Mouse (Mus musculus) cerebellum, adult 2 months (tissue): ENCODE measurements around the gene Ubxn10. TPM values are rescaled to one million over a fixed set of nuclear protein-coding genes. Genes with fewer than 3 reads are reported as not detected.

Source experiments
- DNase-seq, 2 experiments: peaks; one replicate each; pipeline ENCODE4 v3.0.0; 2021
- H3K27ac ChIP-seq: fragments of 200-500 bp; 2 replicates; pipeline ENCODE4 v1.5.1; 2012; ENCODE audit warnings: low read length, control low read depth, inconsistent platforms; ENCODE audit not compliant: insufficient read depth
- H3K27me3 ChIP-seq: fragments of 200-500 bp; 2 replicates; pipeline ENCODE4 v1.6.1; 2012; ENCODE audit warnings: inconsistent platforms, mild to moderate bottlenecking, low read length, moderate library complexity; ENCODE audit not compliant: control insufficient read depth, insufficient read depth
- H3K4me1 ChIP-seq: fragments of 200-500 bp; 2 replicates; pipeline ENCODE4 v1.6.1; 2011; ENCODE audit warnings: low read length; ENCODE audit not compliant: control insufficient read depth, insufficient read depth
- H3K4me3 ChIP-seq: fragments of 200-500 bp; replicated peaks from 2 replicates; pipeline ENCODE3; 2011; ENCODE audit warnings: mild to moderate bottlenecking, low read depth, low read length, control low read depth; ENCODE audit not compliant: insufficient read depth
- CTCF ChIP-seq: fragments of 200-500 bp; IDR thresholded peaks from 2 replicates; pipeline ENCODE4 v1.5.1; 2011; ENCODE audit warnings: low read depth, mild to moderate bottlenecking, control low read depth, low read length, moderate library complexity, borderline replicate concordance; ENCODE audit not compliant: insufficient read depth
- POLR2A ChIP-seq: fragments of 200-500 bp; IDR thresholded peaks from 2 replicates; pipeline ENCODE4 v1.6.1; 2011; ENCODE audit warnings: low read length, control low read depth, borderline replicate concordance; ENCODE audit not compliant: insufficient read depth
- WGBS: fragments of 180-500 bp; shearing (Covaris S2); methylation state at CpG from one replicate; pipeline ENCODE4 v1.1.7; 2018; 5-methylcytosine and 5-hydroxymethylcytosine counted together
- polyA plus RNA-seq: library from polyadenylated mRNA; depleted of rRNA; stranded (reverse); fragments of >200 nt; gene quantifications from 2 replicates; pipeline ENCODE4 v1.2.3, GENCODE M21; 2012

The Ubxn10 gene
- polyA plus RNA-seq, 1 experiment = 1.9 TPM

DNA sequence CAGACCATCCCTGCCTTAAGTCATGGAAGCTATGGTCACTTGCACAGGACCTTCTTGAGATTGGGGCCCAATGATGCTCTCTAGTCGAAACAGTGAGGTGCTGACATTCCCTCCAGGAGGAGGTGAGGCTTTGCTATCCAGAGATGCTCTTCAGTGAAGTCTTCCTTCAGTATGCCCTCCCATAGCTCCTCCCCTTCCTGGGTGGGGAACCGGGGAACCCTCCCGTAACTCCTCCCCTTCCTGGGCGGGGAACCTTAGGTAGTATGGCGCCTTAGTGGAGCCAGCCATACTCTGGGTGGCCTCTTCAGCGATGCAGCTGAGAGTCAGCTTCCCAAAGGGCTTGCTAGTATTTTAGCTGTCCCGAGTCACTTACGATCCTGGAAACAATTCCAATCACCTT, 30.3 kb downstream of the Ubxn10 start:
- TF ChIP-seq CTCF = no peak
- TF ChIP-seq POLR2A = no peak
- Histone ChIP-seq H3K4me3 (no peak overlapping the region), H3K4me1 (peaks cover 28% of the 10 kb centered on the region), H3K27me3 (no peaks in the 10 kb centered on the region), H3K27ac (no peak overlapping the region)
- WGBS = 97% methylated on average over 8 of the region's 8 CpGs
- no peak for DNase-seq

GRCm38 (mm10) chr4:138704169-138704568, 32.8 kb downstream of the Ubxn10 start:
- peaks cover 10% of the 10 kb centered on the region; the same call in 1 of the 2 replicates for H3K4me1 ChIP-seq
- no peak overlapping the region for H3K27ac ChIP-seq
- 91% methylated on average over 4 of the region's 4 CpGs for WGBS
- no peak for DNase-seq
- TF ChIP-seq CTCF = no peak
- no peak for TF ChIP-seq POLR2A
- no peak overlapping the region for H3K4me3 ChIP-seq
- H3K27me3 ChIP-seq = no peaks in the 10 kb centered on the region

- Histone ChIP-seq H3K4me1 (peaks cover 4% of the 10 kb centered on the region; the same call in 1 of the 2 replicates), H3K27me3 (no peaks in the 10 kb centered on the region), H3K27ac (no peak overlapping the region), H3K4me3 (no peak overlapping the region)
- WGBS = 46% methylated on average over 7 of the region's 7 CpGs
- TF ChIP-seq CTCF (no peak), POLR2A (no peak)
- DNase-seq = peak in 1 of 2 experiments; percentile 42
Measured at GRCm38 (mm10) chr4:138703591-138703990, 33.4 kb downstream of the Ubxn10 start.

- Histone ChIP-seq H3K4me1 (no peaks in the 10 kb centered on the region), H3K27ac (no peak overlapping the region), H3K4me3 (no peak overlapping the region), H3K27me3 (no peaks in the 10 kb centered on the region)
- DNase-seq = no peak
- TF ChIP-seq CTCF (no peak), POLR2A (no peak)
- 85% methylated on average over 8 of the region's 8 CpGs for WGBS
Measured at GRCm38 (mm10) chr4:138702528-138702927, 34.4 kb downstream of the Ubxn10 start.

DNA sequence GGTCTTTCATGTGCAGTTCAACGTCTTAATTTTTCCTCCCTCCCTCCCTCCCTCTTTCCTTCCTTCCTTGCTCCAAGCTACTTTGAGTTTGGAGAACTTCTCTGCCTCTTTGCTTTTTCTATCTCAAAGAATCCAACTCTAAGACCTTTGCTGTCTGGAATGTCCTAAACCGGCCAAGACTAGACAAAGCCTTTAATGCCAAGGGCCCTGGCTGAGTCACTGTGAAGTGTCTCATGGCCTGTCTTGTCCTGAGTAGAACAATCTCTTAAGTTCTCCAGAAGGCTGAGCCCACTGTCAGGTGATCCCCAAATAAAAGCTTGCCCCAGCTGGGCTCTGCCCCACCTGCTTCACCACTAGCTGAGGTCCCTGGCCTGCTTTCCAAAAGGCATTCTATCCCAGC, 34.9 kb downstream of the Ubxn10 start:
- WGBS = 95% methylated on average over 2 of the region's 2 CpGs
- DNase-seq = no peak
- H3K4me3 ChIP-seq = no peak overlapping the region
- no peaks in the 10 kb centered on the region for H3K4me1 ChIP-seq
- no peaks in the 10 kb centered on the region for H3K27me3 ChIP-seq
- H3K27ac ChIP-seq = no peak overlapping the region
- TF ChIP-seq CTCF (no peak), POLR2A (no peak)

DNA sequence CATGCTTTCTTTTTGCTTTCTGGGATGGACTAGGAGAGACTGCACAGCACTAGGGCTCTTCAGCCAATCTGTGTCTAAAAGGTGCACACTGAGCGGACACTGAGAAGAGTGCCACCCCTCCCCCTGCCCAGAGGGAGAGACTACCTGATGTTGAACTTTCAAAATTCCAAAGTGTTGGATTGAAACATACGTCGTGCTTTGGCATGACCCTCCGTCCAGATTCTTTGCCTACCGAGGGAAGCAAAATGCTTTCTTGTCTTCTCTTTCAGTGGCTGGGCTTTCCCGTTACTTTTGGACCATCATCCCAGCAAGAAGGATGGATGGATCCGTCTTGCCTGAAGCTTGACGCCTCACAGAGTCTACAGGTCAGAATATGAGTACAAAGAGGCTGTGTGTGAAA, 35.9 kb downstream of the Ubxn10 start:
- WGBS = 86% methylated on average over 8 of the region's 8 CpGs
- DNase-seq = no peak
- TF ChIP-seq CTCF = no peak
- TF ChIP-seq POLR2A = no peak

DNA sequence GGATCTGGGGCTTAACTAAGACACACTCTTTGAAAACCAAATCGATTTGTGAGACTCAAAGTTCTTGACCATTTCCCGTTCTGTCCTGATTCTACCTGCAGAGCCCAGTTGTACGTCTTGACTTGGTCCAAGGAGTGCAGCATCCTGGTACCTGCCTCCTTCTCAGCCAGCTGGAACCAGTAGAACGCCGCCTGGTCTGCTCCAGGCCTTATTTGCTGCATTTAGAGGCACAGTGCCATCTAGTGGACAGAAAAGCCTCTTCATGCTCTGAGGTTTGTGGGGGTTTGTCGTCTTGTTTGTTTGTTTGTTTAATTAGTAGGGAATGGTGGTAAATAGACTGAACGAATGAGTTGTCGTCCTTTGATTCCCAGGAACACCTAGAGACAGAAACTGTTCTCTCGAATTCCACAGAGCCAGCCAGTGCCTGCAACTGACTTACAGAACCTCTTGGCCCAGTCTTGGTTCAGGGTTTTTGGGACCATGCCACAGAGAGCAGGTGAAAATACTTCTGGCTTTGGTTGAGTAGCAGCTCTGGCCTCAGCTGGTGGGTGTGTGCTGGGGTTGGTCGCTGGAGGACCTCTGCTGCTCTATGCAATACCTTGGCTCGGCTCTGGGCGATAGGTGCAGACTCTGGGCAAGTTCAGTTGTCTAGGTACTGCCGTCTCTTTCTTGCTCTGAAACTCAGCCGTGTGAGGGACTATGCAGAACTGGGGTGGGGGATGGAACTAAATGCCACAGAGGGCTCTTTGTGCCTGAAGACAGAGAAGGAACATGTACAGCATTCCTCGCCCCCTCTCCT, 36.6 kb downstream of the Ubxn10 start:
- H3K27ac ChIP-seq = no peak overlapping the region
- DNase-seq = peak; percentile 62 to 72

More for the DNA sequence above, 35.9 kb downstream of the Ubxn10 start:
- H3K27ac ChIP-seq = no peak overlapping the region
- no peaks in the 10 kb centered on the region for H3K27me3 ChIP-seq
- H3K4me3 ChIP-seq = no peak overlapping the region
- H3K4me1 ChIP-seq = no peaks in the 10 kb centered on the region

DNA sequence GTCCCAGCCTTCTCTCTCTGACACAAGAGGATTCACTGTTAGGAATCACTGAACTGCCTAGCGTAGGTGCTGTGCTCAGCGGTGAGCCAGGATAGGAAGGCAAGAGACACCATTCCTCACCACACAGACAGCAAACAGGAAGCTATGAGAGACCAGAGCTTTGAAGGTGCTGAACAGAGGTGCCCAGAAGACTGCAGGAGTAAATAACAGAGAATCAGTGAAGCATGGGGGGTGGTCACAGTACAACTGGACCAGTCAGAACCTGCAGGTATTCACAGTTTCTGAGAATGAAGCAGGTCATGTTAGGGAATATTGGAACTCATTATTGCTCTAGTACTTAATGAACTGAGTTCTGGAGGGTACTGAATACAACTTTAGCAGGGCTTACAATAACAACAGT, 38.7 kb downstream of the Ubxn10 start:
- TF ChIP-seq POLR2A = no peak
- no peak for TF ChIP-seq CTCF
- H3K4me3 ChIP-seq = no peak overlapping the region
- no peak for DNase-seq
- no peaks in the 10 kb centered on the region for H3K4me1 ChIP-seq
- no peak overlapping the region for H3K27ac ChIP-seq
- no peaks in the 10 kb centered on the region for H3K27me3 ChIP-seq
- 73% methylated on average over 2 of the region's 2 CpGs for WGBS

More for the DNA sequence above, 36.6 kb downstream of the Ubxn10 start:
- Histone ChIP-seq H3K27me3 (no peaks in the 10 kb centered on the region), H3K4me1 (no peaks in the 10 kb centered on the region), H3K4me3 (no peak overlapping the region)
- peak; percentile 79 for TF ChIP-seq CTCF
- TF ChIP-seq POLR2A = no peak
- 33% methylated on average over 15 of the region's 15 CpGs for WGBS
